Mouse (Mus musculus) MEL-GATA-1-ER (cell line): ENCODE results near the gene Ilkap.

Experiments used
- DNase-seq: peaks from one replicate; pipeline ENCODE4 v3.0.0-alpha.2; 2012; ENCODE audit warnings: low read depth; ENCODE audit errors: extremely low read depth

Gene Ilkap

GRCm38 (mm10) chr1:91398260-91399062 is at the start of gene Ilkap:
Gene Ilkap, minus strand, starts transcription at chr1:91398815.
- DNase-seq = peak; percentile 52

GRCm38 (mm10) chr1:91446511-91446910 is 47.9 kb upstream of the Ilkap start:
- DNase-seq = no peak

- no peak for DNase-seq
Measured at GRCm38 (mm10) chr1:91446060-91446459, 47.4 kb upstream of the Ilkap start.

- DNase-seq = no peak
Measured at GRCm38 (mm10) chr1:91444841-91445830, 46.5 kb upstream of the Ilkap start.

- DNase-seq = no peak
Measured at GRCm38 (mm10) chr1:91442350-91442990, 43.9 kb upstream of the Ilkap start.

GRCm38 (mm10) chr1:91441855-91442254 is 43.2 kb upstream of the Ilkap start:
- no peak for DNase-seq

- DNase-seq = no peak
Measured at GRCm38 (mm10) chr1:91439776-91440175, 41.2 kb upstream of the Ilkap start.

GRCm38 (mm10) chr1:91437573-91437972 is 39.0 kb upstream of the Ilkap start:
- DNase-seq = no peak

- no peak for DNase-seq
Measured at GRCm38 (mm10) chr1:91437083-91437400, 38.4 kb upstream of the Ilkap start.

- DNase-seq = no peak
Measured at GRCm38 (mm10) chr1:91436380-91437082, 37.9 kb upstream of the Ilkap start.

GRCm38 (mm10) chr1:91435606-91436130 is 37.1 kb upstream of the Ilkap start:
- DNase-seq = no peak

- no peak for DNase-seq
Measured at GRCm38 (mm10) chr1:91434905-91435304, 36.3 kb upstream of the Ilkap start.

- DNase-seq = no peak
Measured at GRCm38 (mm10) chr1:91430761-91431160, 32.1 kb upstream of the Ilkap start.

- DNase-seq = no peak
Measured at GRCm38 (mm10) chr1:91429212-91429611, 30.6 kb upstream of the Ilkap start.

- DNase-seq = peak; percentile 33
Measured at GRCm38 (mm10) chr1:91428614-91429013, 30.0 kb upstream of the Ilkap start.

- no peak for DNase-seq
Measured at GRCm38 (mm10) chr1:91426397-91426796, 27.8 kb upstream of the Ilkap start.

GRCm38 (mm10) chr1:91420601-91421065 is 22.0 kb upstream of the Ilkap start:
- DNase-seq = no peak

GRCm38 (mm10) chr1:91419862-91420600 is 21.4 kb upstream of the Ilkap start:
- DNase-seq = no peak

GRCm38 (mm10) chr1:91417991-91418390 is 19.4 kb upstream of the Ilkap start:
- no peak for DNase-seq

- no peak for DNase-seq
Measured at GRCm38 (mm10) chr1:91415311-91415710, 16.7 kb upstream of the Ilkap start.
